Mouse (Mus musculus): Measurements from ENCODE around the gene Scaf4. TPM values are rescaled to one million over a fixed set of nuclear protein-coding genes. Genes with fewer than 3 reads are reported as not detected.
"Not testable (repeated sequence)": the region's sequence is repeated elsewhere in the genome, so short reads cannot be mapped to it uniquely, and the experiment has no call there.

Gene Scaf4
- polyA plus RNA-seq, 1 experiment from 2014 or later: 33.6 TPM

GRCm38 (mm10) chr16:90260097-90260496 lies 24.2 kb downstream of the Scaf4 start:
- WGBS: 88% methylated on average over 4 of the region's 4 CpGs
- no peak overlapping the region for H3K4me3 ChIP-seq
- no peaks in the 10 kb centered on the region for H3K27me3 ChIP-seq
- ATAC-seq (ENCODE audit: insufficient number of reproducible peaks, insufficient read depth, low FRiP score, low TSS enrichment, low read depth): no peak
- H3K4me1 ChIP-seq: no peaks in the 10 kb centered on the region
- H3K27ac ChIP-seq: no peak overlapping the region
- H3K4me2 ChIP-seq: no peak overlapping the region
- H3K36me3 ChIP-seq: peaks cover 60% of the 10 kb centered on the region
- no peaks in the 10 kb centered on the region for H3K9me3 ChIP-seq
- H3K9ac ChIP-seq: no peak overlapping the region

- Histone ChIP-seq H3K4me3 (no peak overlapping the region), H3K27ac (no peak overlapping the region), H3K4me1 (no peaks in the 10 kb centered on the region), H3K9me3 (no peaks in the 10 kb centered on the region), H3K27me3 (no peaks in the 10 kb centered on the region), H3K9ac (no peak overlapping the region), H3K36me3 (peaks cover 65% of the 10 kb centered on the region), H3K4me2 (no peak overlapping the region)
- 93% methylated on average over 5 of the region's 5 CpGs for WGBS
- no peak for ATAC-seq (ENCODE audit: insufficient number of reproducible peaks, insufficient read depth, low FRiP score, low TSS enrichment, low read depth)
These were observed 24.7 kb downstream of the Scaf4 start for GRCm38 (mm10) chr16:90259623-90260022.

GRCm38 (mm10) chr16:90258950-90259349 lies 25.4 kb downstream of the Scaf4 start:
- Histone ChIP-seq H3K4me3 (no peak overlapping the region), H3K4me2 (no peak overlapping the region), H3K36me3 (peaks cover 71% of the 10 kb centered on the region), H3K9me3 (no peaks in the 10 kb centered on the region), H3K27me3 (no peaks in the 10 kb centered on the region), H3K27ac (no peak overlapping the region), H3K4me1 (no peaks in the 10 kb centered on the region), H3K9ac (no peak overlapping the region)
- 92% methylated on average over 7 of the region's 7 CpGs for WGBS
- no peak for ATAC-seq (ENCODE audit: insufficient number of reproducible peaks, insufficient read depth, low FRiP score, low TSS enrichment, low read depth)

GRCm38 (mm10) chr16:90252521-90252920 lies 31.8 kb downstream of the Scaf4 start:
- ATAC-seq (ENCODE audit: insufficient number of reproducible peaks, insufficient read depth, low FRiP score, low TSS enrichment, low read depth): no peak
- Histone ChIP-seq H3K4me3 (no peak overlapping the region), H3K4me1 (no peaks in the 10 kb centered on the region), H3K9ac (no peak overlapping the region), H3K27me3 (no peaks in the 10 kb centered on the region), H3K9me3 (no peaks in the 10 kb centered on the region), H3K36me3 (peaks cover 79% of the 10 kb centered on the region), H3K27ac (no peak overlapping the region), H3K4me2 (no peak overlapping the region)
- WGBS: 93% methylated on average over 2 of the region's 2 CpGs

GRCm38 (mm10) chr16:90251256-90251655 lies 33.0 kb downstream of the Scaf4 start:
- not testable (repeated sequence) for H3K27me3 ChIP-seq; ATAC-seq (ENCODE audit: insufficient number of reproducible peaks, insufficient read depth, low FRiP score, low TSS enrichment, low read depth); H3K4me1 ChIP-seq; H3K9ac ChIP-seq; H3K4me2 ChIP-seq; H3K27ac ChIP-seq; H3K9me3 ChIP-seq; H3K4me3 ChIP-seq
- 88% methylated on average over 3 of the region's 3 CpGs for WGBS
- H3K36me3 ChIP-seq: peaks cover 78% of the 10 kb centered on the region

- no peaks in the 10 kb centered on the region for H3K4me1 ChIP-seq
- H3K27me3 ChIP-seq: no peaks in the 10 kb centered on the region
- ATAC-seq (ENCODE audit: insufficient number of reproducible peaks, insufficient read depth, low FRiP score, low TSS enrichment, low read depth): no peak
- H3K9ac ChIP-seq: no peak overlapping the region
- H3K27ac ChIP-seq: no peak overlapping the region
- H3K4me3 ChIP-seq: no peak overlapping the region
- peaks cover 82% of the 10 kb centered on the region for H3K36me3 ChIP-seq
- H3K9me3 ChIP-seq: no peaks in the 10 kb centered on the region
- no peak overlapping the region for H3K4me2 ChIP-seq
- 93% methylated on average over 7 of the region's 7 CpGs for WGBS
These were observed 34.2 kb downstream of the Scaf4 start for GRCm38 (mm10) chr16:90250099-90250498.

GRCm38 (mm10) chr16:90242426-90243304 lies 41.6 kb downstream of the Scaf4 start:
- H3K4me2 ChIP-seq: no peak overlapping the region
- WGBS: 67% methylated on average over 17 of the region's 17 CpGs

GRCm38 (mm10) chr16:90241875-90242274 lies 42.4 kb downstream of the Scaf4 start:
- no peaks in the 10 kb centered on the region for H3K4me1 ChIP-seq
- H3K27me3 ChIP-seq: no peaks in the 10 kb centered on the region
- no peaks in the 10 kb centered on the region for H3K9me3 ChIP-seq
- H3K9ac ChIP-seq: no peak overlapping the region
- 82% methylated on average over 4 of the region's 4 CpGs for WGBS
- H3K36me3 ChIP-seq: peaks cover 78% of the 10 kb centered on the region
- no peak overlapping the region for H3K4me2 ChIP-seq
- H3K4me3 ChIP-seq: no peak overlapping the region
- no peak overlapping the region for H3K27ac ChIP-seq
- no peak for ATAC-seq (ENCODE audit: insufficient number of reproducible peaks, insufficient read depth, low FRiP score, low TSS enrichment, low read depth)

More at GRCm38 (mm10) chr16:90242426-90243304, 41.6 kb downstream of the Scaf4 start:
- no peaks in the 10 kb centered on the region for H3K9me3 ChIP-seq
- H3K4me3 ChIP-seq: no peak overlapping the region
- no peaks in the 10 kb centered on the region for H3K27me3 ChIP-seq
- ATAC-seq (ENCODE audit: insufficient number of reproducible peaks, insufficient read depth, low FRiP score, low TSS enrichment, low read depth): no peak
- peaks cover 85% of the 10 kb centered on the region for H3K36me3 ChIP-seq
- H3K4me1 ChIP-seq: no peaks in the 10 kb centered on the region
- H3K9ac ChIP-seq: no peak overlapping the region
- no peak overlapping the region for H3K27ac ChIP-seq

- ATAC-seq (ENCODE audit: insufficient number of reproducible peaks, insufficient read depth, low FRiP score, low TSS enrichment, low read depth): no peak
- H3K4me1 ChIP-seq: no peaks in the 10 kb centered on the region
- H3K4me3 ChIP-seq: no peak overlapping the region
- H3K9ac ChIP-seq: no peak overlapping the region
- no peaks in the 10 kb centered on the region for H3K9me3 ChIP-seq
- no peak overlapping the region for H3K27ac ChIP-seq
- WGBS: 88% methylated on average over 6 of the region's 6 CpGs
- H3K4me2 ChIP-seq: no peak overlapping the region
- peaks cover 66% of the 10 kb centered on the region for H3K36me3 ChIP-seq
- H3K27me3 ChIP-seq: no peaks in the 10 kb centered on the region
These were observed 45.1 kb downstream of the Scaf4 start for GRCm38 (mm10) chr16:90239128-90239746.

- no peaks in the 10 kb centered on the region for H3K27me3 ChIP-seq
- H3K36me3 ChIP-seq: peaks cover 38% of the 10 kb centered on the region
- H3K9me3 ChIP-seq: no peaks in the 10 kb centered on the region
- WGBS: 94% methylated on average over 3 of the region's 3 CpGs
- no peak overlapping the region for H3K9ac ChIP-seq
- no peak overlapping the region for H3K4me3 ChIP-seq
- no peak overlapping the region for H3K27ac ChIP-seq
- no peak for ATAC-seq (ENCODE audit: insufficient number of reproducible peaks, insufficient read depth, low FRiP score, low TSS enrichment, low read depth)
- H3K4me2 ChIP-seq: no peak overlapping the region
- H3K4me1 ChIP-seq: no peaks in the 10 kb centered on the region
These were observed 49.1 kb downstream of the Scaf4 start for GRCm38 (mm10) chr16:90235188-90235587.

- peaks cover 39% of the 10 kb centered on the region for H3K36me3 ChIP-seq
- no peak for ATAC-seq (ENCODE audit: insufficient number of reproducible peaks, insufficient read depth, low FRiP score, low TSS enrichment, low read depth)
These were observed 49.7 kb downstream of the Scaf4 start for GRCm38 (mm10) chr16:90234617-90235016.

GRCm38 (mm10) chr16:90233702-90234101 lies 50.6 kb downstream of the Scaf4 start:
- 93% methylated on average over 10 of the region's 10 CpGs for WGBS
- Histone ChIP-seq H3K27ac (no peak overlapping the region), H3K27me3 (no peaks in the 10 kb centered on the region), H3K9ac (no peak overlapping the region), H3K4me2 (no peak overlapping the region), H3K9me3 (no peaks in the 10 kb centered on the region), H3K36me3 (peaks cover 36% of the 10 kb centered on the region), H3K4me3 (no peak overlapping the region), H3K4me1 (no peaks in the 10 kb centered on the region)
- no peak for ATAC-seq (ENCODE audit: insufficient number of reproducible peaks, insufficient read depth, low FRiP score, low TSS enrichment, low read depth)

More at GRCm38 (mm10) chr16:90234617-90235016, 49.7 kb downstream of the Scaf4 start:
- no peaks in the 10 kb centered on the region for H3K9me3 ChIP-seq
- no peak overlapping the region for H3K4me3 ChIP-seq
- WGBS: 82% methylated on average over 6 of the region's 6 CpGs
- no peaks in the 10 kb centered on the region for H3K27me3 ChIP-seq
- no peaks in the 10 kb centered on the region for H3K4me1 ChIP-seq
- H3K4me2 ChIP-seq: no peak overlapping the region
- H3K9ac ChIP-seq: no peak overlapping the region
- no peak overlapping the region for H3K27ac ChIP-seq

Measured in embryonic facial prominence, embryonic 13.5 days (tissue).